Mouse (Mus musculus) lung, postnatal 0 days (tissue): ENCODE data around the gene Mrpl43.

Experiments
- CTCF ChIP-seq: IDR thresholded peaks from 2 replicates; pipeline ENCODE4 v1.5.1; 2016; ENCODE audit warnings: antibody characterized with exemption, mild to moderate bottlenecking
- EP300 ChIP-seq: IDR thresholded peaks from 2 replicates; pipeline ENCODE4 v1.6.1; 2016; ENCODE audit warnings: antibody characterized with exemption, mild to moderate bottlenecking, control low read depth

DNA sequence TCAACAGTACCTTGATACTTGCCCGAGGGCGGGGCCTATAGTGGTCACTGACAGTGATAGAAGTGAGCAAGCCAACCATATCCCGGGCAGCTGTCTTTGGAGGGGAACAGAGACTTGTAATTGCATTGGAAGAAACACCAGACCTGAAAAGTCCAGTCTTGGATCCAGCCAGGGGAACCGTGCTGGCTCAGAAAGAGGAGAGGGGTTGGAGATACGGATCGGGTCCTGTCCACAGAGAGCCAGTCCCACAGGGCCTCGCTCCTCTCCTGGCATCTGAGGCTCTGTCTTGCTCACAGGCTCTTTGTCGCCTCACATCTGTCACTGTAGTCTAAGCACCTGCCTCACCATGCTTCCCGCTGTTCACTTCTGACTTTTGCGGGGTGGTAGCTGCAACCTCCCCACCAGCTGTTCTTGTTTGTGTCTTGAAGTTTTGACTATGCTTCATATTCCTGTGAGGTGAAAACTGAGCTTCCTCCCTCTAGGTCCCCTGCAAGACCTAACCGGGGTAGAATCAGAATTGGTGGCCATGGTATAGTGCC is 38.2 kb upstream of the Mrpl43 start:
- TF ChIP-seq CTCF, result no peak
- TF ChIP-seq EP300, result no peak
